Mouse (Mus musculus): ENCODE results near the gene Rpn2.

DNA sequence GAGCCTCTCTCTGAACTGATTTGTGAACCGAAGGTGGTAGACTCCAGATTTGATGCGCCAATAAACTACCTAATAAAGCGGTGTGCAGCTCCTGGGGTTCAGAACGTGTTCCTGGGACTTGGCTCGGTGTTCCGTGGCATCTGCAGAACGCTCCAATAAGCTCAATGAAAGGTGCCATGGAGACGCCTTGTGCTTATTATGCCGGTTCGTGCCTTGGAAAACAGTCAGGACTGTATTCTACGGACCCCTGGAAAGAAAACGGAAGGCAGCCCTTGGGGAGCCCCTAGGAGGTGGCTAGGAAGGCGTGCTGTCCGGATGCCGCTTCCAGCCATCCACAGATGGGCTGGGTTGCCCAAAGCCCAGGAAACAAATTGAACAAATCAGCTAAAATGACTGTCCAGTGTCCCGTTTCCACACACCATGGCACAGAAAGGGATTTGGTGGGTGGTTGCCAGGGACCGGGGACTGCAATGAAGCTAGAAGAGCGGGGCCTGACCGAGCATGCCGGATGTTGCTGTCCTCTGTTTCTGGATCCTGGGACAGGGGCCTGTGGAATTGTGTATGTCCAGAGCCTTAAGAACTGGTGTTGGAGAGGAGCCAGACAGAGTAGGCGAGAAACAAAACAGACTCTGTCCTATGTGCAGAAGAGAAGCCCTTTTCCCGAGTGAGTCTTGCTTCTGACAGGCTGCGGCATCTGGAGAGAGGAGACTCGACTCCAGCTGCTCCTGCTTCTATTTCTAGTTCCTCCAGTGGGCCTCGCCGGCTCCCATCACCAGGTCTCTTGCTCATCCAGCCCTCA is 68.7 kb downstream of the Rpn2 start, which contains the start of gene Ghrh:
- TF ChIP-seq HCFC1 (IDR thresholded peaks at IDR 0.05; ENCODE audit: borderline replicate concordance, insufficient read depth, low read length) (no peak), ZNF384 (IDR thresholded peaks at IDR 0.05; ENCODE audit: low read depth, low read length) (no peak)
